ENCODE assay signal across 12 mouse cellular contexts in the genomic region with DNA sequence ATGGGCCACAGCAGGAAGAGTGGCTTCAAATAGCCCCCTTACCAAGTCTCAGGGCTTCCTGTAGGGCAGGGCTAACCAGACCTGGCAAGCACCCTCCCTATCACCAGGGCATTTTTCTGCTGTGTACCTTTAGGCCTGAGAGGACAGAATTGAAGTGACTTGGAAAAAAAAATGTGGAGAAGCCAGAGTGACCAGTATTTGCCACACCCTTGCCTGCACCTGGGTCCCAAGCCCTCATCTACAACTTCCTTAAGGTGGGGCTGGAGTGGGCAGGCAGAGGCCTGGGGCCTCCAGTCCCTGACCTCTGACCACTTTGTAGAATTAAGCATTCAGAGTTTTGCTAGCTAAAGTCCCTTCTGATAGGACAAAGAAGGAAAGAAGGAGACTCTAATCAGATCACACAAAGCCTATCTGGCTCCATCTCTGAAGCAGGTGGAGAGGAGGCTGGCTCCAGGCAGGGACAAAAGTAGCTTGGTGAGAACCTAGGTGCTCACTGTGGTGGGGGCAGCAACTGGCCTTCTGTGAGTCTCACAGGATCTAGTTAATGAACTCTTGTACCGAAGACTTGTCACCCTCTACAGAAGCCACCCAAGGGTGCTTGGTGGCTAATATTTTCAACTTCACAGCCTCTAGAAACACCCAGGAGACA. TPM values are rescaled to one million over a fixed set of nuclear protein-coding genes. Genes with fewer than 3 reads are reported as not detected.
DNase-seq lines count a peak whose midpoint lies in the region; ATAC-seq and TF ChIP-seq lines count a peak whose summit lies in the region.
"Had no signal": no experiment of that assay in that cellular context is flagged by ENCODE, and none has a peak within 500 bp of the region (broad histone marks: within the 10 kb centered on the region; RNA-seq: fewer than 3 reads in every experiment).

No protein-coding gene starts in this region.

- no peak overlapping the region for H3K4me2 ChIP-seq in lung, embryonic 15.5 days
- no peak overlapping the region for H3K4me2 ChIP-seq in stomach, embryonic 14.5 days (replicated peaks; ENCODE audit: low read depth, low read length)
- H3K4me2 ChIP-seq: embryonic facial prominence, embryonic 13.5 days; midbrain, embryonic 12.5 days had no signal

- H3K9ac ChIP-seq in lung, embryonic 15.5 days: no peak overlapping the region
- no peak overlapping the region for H3K9ac ChIP-seq in stomach, embryonic 14.5 days (replicated peaks; ENCODE audit: low read depth, low read length)
- H3K9ac ChIP-seq: embryonic facial prominence, embryonic 13.5 days; midbrain, embryonic 12.5 days had no signal

- no peaks in the 10 kb centered on the region for H3K36me3 ChIP-seq in thymus, adult 2 months (ENCODE audit: control insufficient read depth, insufficient read depth, low read length)
- H3K36me3 ChIP-seq in lung, embryonic 15.5 days: no peaks in the 10 kb centered on the region
- H3K36me3 ChIP-seq in stomach, embryonic 14.5 days (ENCODE audit: control insufficient read depth, insufficient read depth, low read length): no peaks in the 10 kb centered on the region
- H3K36me3 ChIP-seq: embryonic facial prominence, embryonic 13.5 days; midbrain, embryonic 12.5 days had no signal

- 15% methylated on average over 1 of the region's 1 CpGs for WGBS in thymus, adult 2 months
- 61% methylated on average over 1 of the region's 1 CpGs for WGBS in lung, embryonic 15.5 days
- WGBS in stomach, embryonic 14.5 days: 63% methylated on average over 1 of the region's 1 CpGs

- no peak overlapping the region for H3K4me3 ChIP-seq in gastrocnemius, adult 2 months
- no peak overlapping the region for H3K4me3 ChIP-seq in thymus, adult 2 months (ENCODE audit: control insufficient read depth, insufficient read depth, low read length)
- H3K4me3 ChIP-seq in lung, embryonic 15.5 days: no peak overlapping the region
- no peak overlapping the region for H3K4me3 ChIP-seq in stomach, embryonic 14.5 days (ENCODE audit: low read depth, low read length)
- H3K4me3 ChIP-seq in layer of hippocampus, adult 2 months: no peak overlapping the region
- H3K4me3 ChIP-seq: embryonic facial prominence, embryonic 13.5 days; heart, adult 2 months; midbrain, embryonic 12.5 days had no signal

- TF ChIP-seq POLR2A in thymus, adult 2 months (IDR thresholded peaks at IDR 0.05; ENCODE audit: control insufficient read depth, extremely low read depth, insufficient read depth, low read length, poor library complexity): no peak

- intact Hi-C loops in gastrocnemius, adult 2 months (cut with DNase I): no loop called here
- intact Hi-C loops in gastrocnemius, postnatal 36 days (cut with DNase I): no loop called here

- no peak for TF ChIP-seq CTCF in gastrocnemius, adult 2 months (IDR thresholded peaks at IDR 0.05)
- TF ChIP-seq CTCF in thymus, adult 2 months (IDR thresholded peaks at IDR 0.05; ENCODE audit: borderline replicate concordance, control insufficient read depth, extremely low read depth, insufficient read depth, low read length, poor library complexity): no peak
- no peak for TF ChIP-seq CTCF in layer of hippocampus, adult 2 months (conservative IDR thresholded peaks at IDR 0.05)

- H3K27me3 ChIP-seq in thymus, adult 2 months (ENCODE audit: control insufficient read depth, insufficient read depth, low read length): no peaks in the 10 kb centered on the region
- H3K27me3 ChIP-seq in lung, embryonic 15.5 days: no peaks in the 10 kb centered on the region
- no peaks in the 10 kb centered on the region for H3K27me3 ChIP-seq in stomach, embryonic 14.5 days (ENCODE audit: control insufficient read depth, insufficient read depth, low read length)
- H3K27me3 ChIP-seq: embryonic facial prominence, embryonic 13.5 days; midbrain, embryonic 12.5 days had no signal

- peak overlapping the region; percentile 24; the same call in 1 of the 2 replicates for H3K27ac ChIP-seq in gastrocnemius, adult 2 months
- H3K27ac ChIP-seq in thymus, adult 2 months (ENCODE audit: control insufficient read depth, insufficient read depth, low read length): peak overlapping the region; percentile 50; the same call in 1 of the 2 replicates
- H3K27ac ChIP-seq in lung, embryonic 15.5 days: peak overlapping the region; percentile 78
- H3K27ac ChIP-seq in stomach, embryonic 14.5 days (ENCODE audit: low read length): peak overlapping the region; percentile 56
- no peak overlapping the region for H3K27ac ChIP-seq in layer of hippocampus, adult 2 months
- H3K27ac ChIP-seq: embryonic facial prominence, embryonic 13.5 days; heart, adult 2 months; midbrain, embryonic 12.5 days had no signal

- peaks cover 40% of the 10 kb centered on the region for H3K4me1 ChIP-seq in thymus, adult 2 months (replicated peaks; ENCODE audit: control insufficient read depth, insufficient read depth, low read length)
- H3K4me1 ChIP-seq in lung, embryonic 15.5 days: peaks cover 25% of the 10 kb centered on the region; the same call in 1 of the 2 replicates
- H3K4me1 ChIP-seq in stomach, embryonic 14.5 days (ENCODE audit: control insufficient read depth, insufficient read depth, low read length): no peaks in the 10 kb centered on the region; the same call in 1 of the 2 replicates

- no peaks in the 10 kb centered on the region for H3K9me3 ChIP-seq in lung, embryonic 15.5 days
- no peaks in the 10 kb centered on the region for H3K9me3 ChIP-seq in stomach, embryonic 14.5 days (ENCODE audit: control insufficient read depth, low read depth, low read length)
- H3K9me3 ChIP-seq: embryonic facial prominence, embryonic 13.5 days; midbrain, embryonic 12.5 days had no signal

- DNase-seq in gastrocnemius, adult 2 months: no peak
- no peak for DNase-seq in gastrocnemius, postnatal 36 days
- DNase-seq in thymus, adult 2 months: no peak
- no peak for DNase-seq in thymus, postnatal 14 days
- no peak for DNase-seq in spleen, postnatal 4 days (ENCODE audit: low spot score in 2 of 2)
- no peak for DNase-seq in layer of hippocampus, adult 2 months (ENCODE audit: low spot score in 2 of 2)

- peak; percentile 58; the same call in 1 of the 2 replicates for ATAC-seq in lung, embryonic 15.5 days (ENCODE audit: borderline replicate concordance, extremely low read depth, low FRiP score, low TSS enrichment)
- peak; percentile 84 for ATAC-seq in stomach, embryonic 14.5 days (ENCODE audit: insufficient number of reproducible peaks, insufficient read depth, low FRiP score, low read depth)
- ATAC-seq: forebrain, embryonic 14.5 days had no signal

RNA-seq across cellular contexts. Expression of gene Kif23, which starts 13.5 kb away (rescaled TPM):
- total RNA-seq in gastrocnemius, adult 2 months (2021): 1 to 10 TPM in 1 of 2 experiments, under 1 TPM in 1; 0.69 to 1.5 TPM
- 1 to 10 TPM in 1 of 2 experiments, under 1 TPM in 1; 0.81 to 1.8 TPM for total RNA-seq in gastrocnemius, postnatal 36 days (2021)
- 28.4 and 33.1 TPM in 2 replicates for polyA plus RNA-seq in thymus, adult 2 months (2012; rRNA removed)
- polyA plus RNA-seq in lung, embryonic 15.5 days (2015; fragmentation: Nextera tagmentation; extraction: Ambion mirVana): 143 and 158 TPM in 2 replicates
- polyA plus RNA-seq in stomach, embryonic 14.5 days (2014; fragmentation: Nextera tagmentation; extraction: Ambion mirVana): 127 and 140 TPM in 2 replicates
- 1 to 10 TPM; 1.5 to 3.9 TPM for total RNA-seq in layer of hippocampus, adult 2 months (2021)

RNA-seq across cellular contexts. Expression of gene Rplp1, which starts 45.7 kb away (rescaled TPM):
- total RNA-seq in gastrocnemius, adult 2 months (2021): 1,000 to 10,000 TPM; 1,321 to 1,510 TPM
- 1,000 to 10,000 TPM; 1,130 to 1,294 TPM for total RNA-seq in gastrocnemius, postnatal 36 days (2021)
- polyA plus RNA-seq in thymus, adult 2 months (2012; rRNA removed): 8,905 and 10,824 TPM in 2 replicates
- 1,214 and 1,323 TPM in 2 replicates for polyA plus RNA-seq in lung, embryonic 15.5 days (2015; fragmentation: Nextera tagmentation; extraction: Ambion mirVana)
- polyA plus RNA-seq in stomach, embryonic 14.5 days (2014; fragmentation: Nextera tagmentation; extraction: Ambion mirVana): 1,594 and 1,757 TPM in 2 replicates
- 1,000 to 10,000 TPM; 1,620 to 1,656 TPM for total RNA-seq in layer of hippocampus, adult 2 months (2021)
